Mouse (Mus musculus): Measurements from ENCODE around the gene Khdrbs2.
"Not testable (repeated sequence)": the region's sequence is repeated elsewhere in the genome, so short reads cannot be mapped to it uniquely, and the experiment has no call there.

The Khdrbs2 gene

GRCm38 (mm10) chr1:32471502-32472214 is 299.1 kb downstream of the Khdrbs2 start:
- no peak for DNase-seq

GRCm38 (mm10) chr1:32487944-32488343 is 315.4 kb downstream of the Khdrbs2 start:
- DNase-seq = no peak

GRCm38 (mm10) chr1:32503381-32503780 is 330.9 kb downstream of the Khdrbs2 start:
- DNase-seq = no peak

- not testable (repeated sequence) for DNase-seq
Observed at GRCm38 (mm10) chr1:32547194-32547593, 374.7 kb downstream of the Khdrbs2 start, which contains the start of gene Gm5415. TSS of gene Gm5415 (minus strand) at chr1:32547294.

- DNase-seq = no peak
Observed at GRCm38 (mm10) chr1:32553459-32553858, 380.9 kb downstream of the Khdrbs2 start.

- DNase-seq = no peak
Observed at GRCm38 (mm10) chr1:32553925-32554324, 381.4 kb downstream of the Khdrbs2 start.

- no peak for DNase-seq
Observed at GRCm38 (mm10) chr1:32568901-32569300, 396.4 kb downstream of the Khdrbs2 start.

- no peak for DNase-seq
Observed at GRCm38 (mm10) chr1:32626060-32626459, 453.5 kb downstream of the Khdrbs2 start.

- no peak for DNase-seq
Observed at GRCm38 (mm10) chr1:32632415-32633354, 460.2 kb downstream of the Khdrbs2 start.

- DNase-seq = no peak
Observed at GRCm38 (mm10) chr1:32633404-32633803, 460.9 kb downstream of the Khdrbs2 start.

GRCm38 (mm10) chr1:32639118-32639517 is 466.6 kb downstream of the Khdrbs2 start:
- no peak for DNase-seq

GRCm38 (mm10) chr1:32649647-32650209 is 477.2 kb downstream of the Khdrbs2 start:
- DNase-seq = no peak

- DNase-seq = no peak
Observed at GRCm38 (mm10) chr1:32693806-32694205, 521.3 kb downstream of the Khdrbs2 start.

- no peak for DNase-seq
Observed at GRCm38 (mm10) chr1:32700132-32700531, 527.6 kb downstream of the Khdrbs2 start.

GRCm38 (mm10) chr1:32701267-32701666 is 528.8 kb downstream of the Khdrbs2 start:
- DNase-seq = no peak

All from B cell, adult 2 months (primary cell).